Mouse (Mus musculus): ENCODE results near the gene Mark4.

Mark4 gene

DNA sequence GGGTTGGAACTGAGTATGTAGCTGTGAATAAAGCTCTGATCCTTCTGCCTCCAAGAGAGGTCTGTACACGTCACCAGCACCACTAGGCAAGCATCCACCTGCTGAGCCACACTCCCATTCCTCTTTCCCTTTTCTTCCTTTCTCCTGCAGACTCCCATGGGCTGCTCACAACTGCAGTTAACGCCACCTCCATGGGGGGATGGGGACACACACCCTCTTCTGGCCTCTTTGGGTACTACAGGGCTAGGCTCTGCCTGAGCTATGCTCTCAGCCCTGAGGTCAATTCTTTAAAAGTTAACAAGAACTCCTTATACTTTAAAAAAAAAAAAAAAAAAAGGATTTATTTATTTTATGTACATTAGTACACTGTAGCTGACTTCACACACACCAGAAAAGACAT lies 26.1 kb downstream of the Mark4 start:
- DNase-seq = no peak

GRCm38 (mm10) chr7:19430402-19430801 lies 28.2 kb downstream of the Mark4 start:
- DNase-seq = peak; percentile 34

GRCm38 (mm10) chr7:19429726-19430125 lies 28.9 kb downstream of the Mark4 start:
- no peak for DNase-seq

DNA sequence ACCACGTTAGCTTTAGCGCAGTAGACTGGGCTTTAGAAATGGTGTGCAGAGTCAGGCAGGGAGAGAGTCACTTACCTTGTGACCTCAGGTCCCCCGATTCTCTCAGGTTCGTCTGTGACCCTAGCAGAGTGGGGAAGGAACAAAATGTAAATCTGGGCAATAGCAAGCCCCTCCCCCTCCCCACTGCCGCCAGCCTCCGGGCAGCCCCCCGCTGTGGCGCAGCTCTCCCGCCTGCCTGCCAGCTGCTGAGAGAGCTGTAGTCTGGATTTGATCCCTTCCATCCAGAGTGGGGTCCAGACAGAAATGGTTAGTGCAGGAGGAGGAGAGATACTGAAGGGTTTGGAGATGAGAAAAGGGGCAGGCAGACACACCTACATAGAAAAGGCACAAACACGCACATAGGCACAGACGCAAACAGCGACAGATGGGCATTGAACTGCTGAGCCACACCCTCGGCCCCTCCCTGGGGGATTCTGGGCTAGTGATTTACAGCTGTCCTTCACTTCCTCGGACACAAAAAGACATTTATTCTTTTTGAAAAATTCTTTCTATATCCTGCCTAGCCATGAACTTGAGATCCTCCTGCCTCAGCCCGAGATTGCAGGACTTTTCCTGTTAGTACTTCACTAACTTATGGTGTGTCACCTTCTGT lies 30.5 kb downstream of the Mark4 start:
- no peak for DNase-seq

DNA sequence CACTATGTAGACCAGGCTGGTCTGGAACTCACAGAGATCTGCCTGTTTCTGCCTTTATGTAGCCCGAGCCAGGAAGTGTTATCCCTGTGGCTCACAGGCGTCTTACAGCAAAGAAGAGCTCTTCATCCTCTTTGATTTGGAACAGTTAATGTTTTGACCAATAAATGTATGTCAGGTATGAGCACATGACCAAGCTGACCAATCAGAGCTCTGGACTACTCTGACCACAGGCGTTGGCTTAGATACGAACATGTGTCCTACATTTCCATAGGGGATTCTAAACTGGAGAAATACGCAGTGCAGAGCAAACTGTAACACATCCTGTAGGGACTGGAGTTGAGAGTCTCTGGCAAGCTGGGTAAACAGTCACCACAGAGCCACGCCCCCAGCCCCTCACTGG lies 31.7 kb downstream of the Mark4 start:
- DNase-seq = no peak

GRCm38 (mm10) chr7:19426349-19426748 lies 32.3 kb downstream of the Mark4 start:
- DNase-seq = no peak

- DNase-seq = no peak
These were observed 34.6 kb downstream of the Mark4 start for GRCm38 (mm10) chr7:19424051-19424450.

- no peak for DNase-seq
These were observed 35.5 kb downstream of the Mark4 start for GRCm38 (mm10) chr7:19423083-19423482.

DNA sequence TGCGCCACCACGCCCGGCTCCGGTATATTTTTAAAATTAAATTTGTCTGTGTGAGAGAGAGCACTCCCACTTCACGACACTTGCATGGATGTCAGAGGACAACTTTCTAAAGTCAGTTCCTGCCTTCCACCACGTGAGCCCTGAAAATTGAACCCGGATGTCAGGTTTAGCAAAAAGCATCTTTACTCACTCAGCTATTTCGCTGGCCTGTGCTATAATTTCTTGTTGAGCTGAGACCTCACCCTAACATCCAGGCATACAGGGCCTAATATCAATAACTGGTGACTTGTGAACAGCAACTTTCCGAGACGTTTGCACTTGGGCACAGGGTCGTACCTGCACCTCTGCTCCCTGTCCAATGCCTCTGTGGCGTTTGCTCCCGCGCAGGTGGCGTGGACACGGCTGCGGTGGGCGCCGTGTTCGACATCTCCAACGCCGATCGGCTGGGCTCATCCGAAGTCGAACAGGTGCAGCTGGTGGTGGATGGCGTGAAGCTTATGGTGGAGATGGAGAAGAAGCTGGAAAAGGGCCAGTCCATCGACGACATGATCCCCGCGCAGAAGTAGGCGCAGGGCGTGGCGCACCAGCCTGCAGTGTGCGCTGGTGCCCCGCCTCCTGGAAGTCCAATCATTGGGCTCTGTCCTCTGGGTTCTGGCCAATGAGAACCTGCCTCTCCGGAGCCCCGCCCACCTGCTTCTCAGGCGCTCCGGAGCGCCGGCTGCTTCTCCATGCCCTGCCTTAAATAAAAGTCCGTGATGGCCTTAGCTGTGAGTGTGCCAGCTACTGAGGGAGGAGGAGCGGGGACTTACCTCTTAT lies 37.6 kb downstream of the Mark4 start:
- DNase-seq = peak; percentile 91

- DNase-seq = no peak
These were observed 38.5 kb downstream of the Mark4 start for GRCm38 (mm10) chr7:19420121-19420520.

- DNase-seq = no peak
These were observed 42.0 kb downstream of the Mark4 start for GRCm38 (mm10) chr7:19416590-19416989.

DNA sequence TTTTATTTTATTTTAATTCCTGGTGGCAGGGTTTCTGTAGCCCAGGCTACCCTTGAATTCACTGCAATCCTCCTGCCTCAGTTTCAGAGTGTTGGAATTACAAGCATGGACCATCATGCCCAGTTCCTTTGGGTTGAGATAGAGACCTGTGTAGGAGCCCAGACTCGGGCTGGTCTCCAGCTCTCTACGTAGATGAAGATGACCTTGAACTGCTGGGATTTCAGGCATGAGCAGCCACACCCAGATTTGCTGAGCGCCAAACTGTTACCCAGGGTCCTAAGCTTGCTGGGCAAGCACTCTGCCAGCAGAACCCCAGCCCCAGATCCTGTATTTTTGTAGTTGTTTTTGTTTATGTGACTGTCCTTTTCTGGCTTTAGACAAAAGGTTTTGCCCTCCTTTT lies 45.1 kb downstream of the Mark4 start:
- no peak for DNase-seq

GRCm38 (mm10) chr7:19411783-19412182 lies 46.8 kb downstream of the Mark4 start:
- no peak for DNase-seq

DNA sequence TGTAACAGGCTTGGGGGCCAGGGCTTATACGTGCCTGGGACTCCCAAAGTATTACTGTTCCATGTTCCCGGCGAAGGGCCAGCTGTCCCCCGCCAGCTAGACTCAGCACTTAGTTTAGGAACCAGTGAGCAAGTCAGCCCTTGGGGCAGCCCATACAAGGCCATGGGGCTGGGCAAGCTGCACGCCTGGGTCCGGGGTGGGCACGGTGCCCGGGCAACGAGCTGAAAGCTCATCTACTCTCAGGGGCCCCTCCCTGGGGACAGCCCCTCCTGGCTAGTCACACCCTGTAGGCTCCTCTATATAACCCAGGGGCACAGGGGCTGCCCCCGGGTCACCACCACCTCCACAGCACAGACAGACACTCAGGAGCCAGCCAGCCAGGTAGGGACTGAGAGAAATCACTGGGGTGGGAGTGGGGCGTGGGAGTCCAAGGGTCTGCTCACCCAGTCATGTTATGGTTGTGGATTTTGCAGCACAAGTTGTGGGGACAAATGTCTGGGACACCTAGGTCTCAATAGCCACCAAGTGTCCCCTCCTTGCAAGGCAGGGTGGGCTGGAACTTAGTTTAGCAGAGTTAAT lies 47.8 kb downstream of the Mark4 start:
- no peak for DNase-seq

GRCm38 (mm10) chr7:19409753-19410152 lies 48.9 kb downstream of the Mark4 start:
- DNase-seq = no peak

DNA sequence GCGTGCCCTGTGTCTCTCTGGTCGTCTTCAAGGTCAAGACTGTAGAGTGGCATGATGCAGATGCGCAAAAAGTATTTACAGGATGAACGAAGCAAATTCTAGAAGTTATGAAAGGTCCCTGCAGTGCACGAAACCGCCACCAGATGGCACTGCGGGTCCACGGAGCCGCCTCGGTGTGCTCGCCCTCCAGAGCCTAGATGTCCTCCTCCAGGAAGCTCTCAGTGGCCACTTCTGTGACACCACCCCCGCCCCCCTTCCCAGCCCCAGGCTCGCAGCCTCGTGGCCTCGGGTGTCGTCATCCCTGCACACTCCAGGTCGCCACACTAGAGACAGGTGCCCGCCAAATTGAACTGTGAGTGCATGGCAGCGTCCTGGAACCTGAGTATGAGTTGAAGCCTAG lies 53.2 kb downstream of the Mark4 start:
- peak; percentile 89 for DNase-seq

DNA sequence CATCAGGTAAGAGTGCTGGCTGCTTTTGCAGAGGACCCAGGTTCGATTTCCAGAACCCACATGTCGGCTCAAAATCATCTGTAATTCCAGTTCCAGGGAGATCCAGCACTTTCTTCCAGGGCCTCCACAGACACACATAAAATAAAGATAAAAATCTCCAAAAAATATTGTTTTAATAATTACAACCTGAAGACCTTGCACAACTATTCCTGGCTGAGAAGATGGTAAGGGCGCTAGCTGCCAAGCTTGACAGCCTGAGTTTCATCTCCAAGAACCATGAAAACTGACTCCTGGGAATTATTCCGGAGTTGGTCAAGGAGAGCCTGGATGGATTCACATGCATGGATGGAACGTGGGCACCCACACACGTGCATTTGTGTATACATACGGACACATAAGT lies 54.1 kb downstream of the Mark4 start, which contains the start of gene Ckm:
Gene Ckm (plus strand): TSS at position 301 of the 400 bp plus-strand sequence.
- DNase-seq = no peak

- DNase-seq = peak; percentile 75
These were observed 54.8 kb downstream of the Mark4 start, which contains the start of gene Klc3 for GRCm38 (mm10) chr7:19403731-19404296. TSS of gene Klc3 (minus strand) at chr7:19404104.

DNA sequence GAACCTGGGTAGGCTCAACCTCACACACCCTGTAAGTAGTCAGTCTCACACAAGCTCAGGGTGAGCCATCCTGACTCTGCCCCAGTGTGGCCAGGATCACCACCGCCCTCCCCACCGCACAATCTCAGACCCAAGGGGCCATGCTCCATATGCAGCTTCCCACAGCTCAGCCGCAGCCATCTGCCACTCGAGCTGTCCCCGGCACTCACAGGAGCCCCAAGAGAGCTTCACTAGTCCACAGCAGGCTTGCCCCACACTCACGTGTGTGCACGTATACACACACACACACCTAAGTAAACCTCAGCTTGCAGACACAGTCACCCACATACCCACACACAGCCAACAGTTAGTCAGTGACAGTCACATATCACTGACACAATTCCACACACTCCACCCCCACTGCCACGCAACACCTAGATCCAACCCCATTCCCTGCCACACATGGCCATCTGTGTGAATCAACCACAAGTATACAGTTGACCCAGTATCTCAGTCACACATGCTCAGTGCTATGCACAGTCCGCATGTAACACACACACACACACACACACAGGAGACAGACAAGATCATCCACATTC lies 56.0 kb downstream of the Mark4 start:
- no peak for DNase-seq

DNA sequence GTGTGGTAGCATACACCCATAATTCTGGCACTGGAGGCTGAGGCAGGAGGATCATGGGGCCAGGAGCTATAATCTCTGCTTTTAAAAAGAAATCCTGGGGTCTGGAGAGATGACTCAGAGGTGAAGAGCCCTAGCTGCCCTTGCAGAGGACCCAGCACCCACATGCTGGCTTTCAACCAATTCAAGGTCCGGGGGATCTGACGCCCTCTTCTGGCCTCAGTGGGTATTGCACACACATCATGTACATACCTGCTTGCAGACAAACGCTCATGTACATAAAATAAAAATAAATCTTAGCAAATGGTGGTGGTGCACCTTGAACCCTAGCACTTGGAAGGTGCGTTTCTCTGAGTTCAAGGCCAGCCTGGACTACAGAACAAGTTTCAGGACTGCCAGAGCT lies 57.7 kb downstream of the Mark4 start:
- DNase-seq = no peak

DNA sequence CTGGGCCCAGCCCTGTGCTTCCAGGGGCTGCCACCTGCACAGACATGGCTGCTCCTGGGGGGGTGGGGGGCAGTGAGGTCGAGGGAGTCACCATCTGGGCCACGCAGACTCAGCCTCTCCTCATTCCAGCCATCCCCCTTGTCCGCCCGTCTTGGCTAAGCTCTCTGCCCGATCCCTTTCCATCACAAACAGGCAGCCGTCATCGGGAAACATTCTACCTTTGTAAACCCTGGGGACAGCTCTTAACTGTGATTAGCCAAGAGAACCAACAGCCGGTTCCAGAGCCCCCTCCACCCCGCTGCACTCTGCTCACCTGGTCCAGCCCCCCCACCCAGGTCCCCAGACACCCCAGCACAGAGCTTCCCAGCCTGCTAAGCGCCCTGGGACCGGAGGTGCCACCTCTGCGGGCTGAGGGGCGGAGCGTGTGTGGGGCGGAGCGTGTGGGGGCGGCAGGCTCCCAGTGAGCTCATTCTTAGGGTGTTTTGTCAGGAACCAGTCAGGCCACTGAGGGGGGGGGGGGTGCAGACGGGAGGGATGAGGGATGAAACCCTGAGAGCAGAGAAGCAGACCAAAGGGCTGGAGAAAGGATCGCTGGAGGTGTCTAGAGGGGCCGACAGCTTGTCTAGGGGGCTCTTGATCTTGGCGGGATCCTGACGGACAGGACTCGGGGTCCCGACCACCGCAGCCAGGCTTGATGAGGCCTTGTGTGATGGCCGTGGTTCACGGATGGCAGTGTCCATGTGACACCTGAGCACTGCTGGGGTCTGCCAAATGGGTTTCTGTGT lies 58.9 kb downstream of the Mark4 start:
- DNase-seq = peak; percentile 59

- no peak for DNase-seq
These were observed 64.1 kb downstream of the Mark4 start for GRCm38 (mm10) chr7:19394484-19394883.

Data from lung, postnatal 14 days (tissue).